Mouse (Mus musculus) megakaryocyte, adult 5-6 weeks (primary cell): ENCODE results near the gene Ifnab. TPM values are rescaled to one million over a fixed set of nuclear protein-coding genes. Genes with fewer than 3 reads are reported as not detected.
A peak's percentile ranks its signal among the peaks of the same experiment; 100 is the strongest.

Source experiments
- ATAC-seq: 2 replicates; pipeline ENCODE4 v1.8.0; 2016; ENCODE audit warnings: mild to moderate bottlenecking, inconsistent platforms; ENCODE audit not compliant: poor library complexity, severe bottlenecking
- total RNA-seq, 2 experiments: library from RNA; stranded (forward) in 1 of 2; stranded (reverse) in 1 of 2; fragments of 153-499, 151-499 nt in 1 of 2; fragments of 221-1000, 200-1000 nt in 1 of 2; gene quantifications; 2 replicates each; pipeline versions ENCODE4 v1.2.3 to v1.2.4; 2015 to 2017

Gene Ifnab
- total RNA-seq (2015) (not detected in 2 replicates), total RNA-seq (2017) (not detected in 2 replicates)

- no peak for ATAC-seq
Observed at GRCm38 (mm10) chr4:88691259-88691658, at the start of gene Ifnab. TSS of gene Ifnab (minus strand) at chr4:88691359.

- peak; percentile 78 for ATAC-seq
Observed at GRCm38 (mm10) chr4:88739036-88739435, 47.9 kb upstream of the Ifnab start.

GRCm38 (mm10) chr4:88738480-88738879, 47.3 kb upstream of the Ifnab start:
- peak; percentile 85 for ATAC-seq

- peak; percentile 85 for ATAC-seq
Observed at GRCm38 (mm10) chr4:88727324-88727723, 36.2 kb upstream of the Ifnab start.

- no peak for ATAC-seq
Observed at GRCm38 (mm10) chr4:88726727-88727126, 35.6 kb upstream of the Ifnab start.

GRCm38 (mm10) chr4:88723497-88724090, 32.4 kb upstream of the Ifnab start:
- no peak for ATAC-seq

- peak; percentile 91 for ATAC-seq
Observed at GRCm38 (mm10) chr4:88721791-88722721, 30.9 kb upstream of the Ifnab start, which contains the start of the genes Gm26566 and Klhl9. TSS of gene Gm26566 (plus strand) at chr4:88721805. TSS of gene Klhl9 (minus strand) at chr4:88722465.

GRCm38 (mm10) chr4:88718715-88719114, 27.6 kb upstream of the Ifnab start:
- no peak for ATAC-seq

GRCm38 (mm10) chr4:88715059-88715458, 23.9 kb upstream of the Ifnab start:
- ATAC-seq, result no peak

GRCm38 (mm10) chr4:88714281-88714680, 23.1 kb upstream of the Ifnab start:
- ATAC-seq, result no peak

GRCm38 (mm10) chr4:88707128-88707826, 16.1 kb upstream of the Ifnab start:
- ATAC-seq, result peak; percentile 78

- peak; percentile 85 for ATAC-seq
Observed at GRCm38 (mm10) chr4:88705924-88706323, 14.8 kb upstream of the Ifnab start.

GRCm38 (mm10) chr4:88699301-88699700, 8.1 kb upstream of the Ifnab start:
- no peak for ATAC-seq

GRCm38 (mm10) chr4:88698781-88699180, 7.6 kb upstream of the Ifnab start:
- ATAC-seq, result peak; percentile 78

- no peak for ATAC-seq
Observed at GRCm38 (mm10) chr4:88697753-88698152, 6.6 kb upstream of the Ifnab start.

GRCm38 (mm10) chr4:88697108-88697507, 5.9 kb upstream of the Ifnab start:
- no peak for ATAC-seq

GRCm38 (mm10) chr4:88696237-88696884, 5.2 kb upstream of the Ifnab start:
- ATAC-seq, result peak; percentile 89

GRCm38 (mm10) chr4:88693392-88693791, 2.2 kb upstream of the Ifnab start:
- peak; percentile 77 for ATAC-seq

- ATAC-seq, result 0 out of 2 replicates have a peak, but pooled peaks have one; percentile 17
Observed at GRCm38 (mm10) chr4:88692537-88692936, 1.4 kb upstream of the Ifnab start.

GRCm38 (mm10) chr4:88683812-88684211, 7.3 kb downstream of the Ifnab start, which contains the start of gene Ifna2:
TSS of gene Ifna2 (minus strand) at chr4:88683912.
- ATAC-seq, result no peak

GRCm38 (mm10) chr4:88681353-88681752, 9.8 kb downstream of the Ifnab start:
- ATAC-seq, result no peak
